Mouse (Mus musculus) CH12.LX (cell line): ENCODE measurements around the gene Npffr2. TPM values are rescaled to one million over a fixed set of nuclear protein-coding genes. Genes with fewer than 3 reads are reported as not detected.

ENCODE experiments used
- polyA plus RNA-seq: library from polyadenylated mRNA; unstranded; fragments of >175 nt; gene quantifications from 2 replicates; pipeline ENCODE4 v1.2.1, GENCODE M21; 2012; ENCODE audit warnings: low read depth; ENCODE audit not compliant: insufficient read length
- total RNA-seq, 2 experiments: library from RNA; depleted of rRNA; stranded (reverse); fragments of 300-350 nt in 1 of 2; fragments of >200 nt in 1 of 2; gene quantifications; 2 replicates each; pipeline ENCODE4 v1.2.3; 2012 to 2014

Npffr2 gene
- total and polyA plus RNA-seq, 3 experiments = not detected

Other genes with a start within 250 kb of the Npffr2 start
- not detected in 2 replicates for gene Gc, start 69.5 kb upstream of the Npffr2 start, total RNA-seq (2012; rRNA removed)
- not detected in 2 replicates for gene Gc, start 69.5 kb upstream of the Npffr2 start, total RNA-seq (2014; rRNA removed)
- not detected in 2 replicates for gene Gc, start 69.5 kb upstream of the Npffr2 start, polyA plus RNA-seq